Mouse (Mus musculus): Measurements from ENCODE around the gene Usp37. TPM values are rescaled to one million over a fixed set of nuclear protein-coding genes. Genes with fewer than 3 reads are reported as not detected.

Gene Usp37
- polyA plus RNA-seq (2012; rRNA removed) = 2.8 and 3.0 TPM in 2 replicates

GRCm38 (mm10) chr1:74544184-74544583, at the start of gene Usp37:
TSS of gene Usp37 (minus strand) at chr1:74544284.

GRCm38 (mm10) chr1:74587773-74588445, 43.8 kb upstream of the Usp37 start, which contains the start of the genes Zfp142 and Bcs1l:
TSS of gene Zfp142 (minus strand) at chr1:74588246.
TSS of gene Bcs1l (plus strand) at chr1:74588289.

GRCm38 (mm10) chr1:74542451-74542961, 1.6 kb downstream of the Usp37 start, which contains the start of gene Plcd4:
TSS of gene Plcd4 (plus strand) at chr1:74542888.

GRCm38 (mm10) chr1:74505721-74506464, 38.2 kb downstream of the Usp37 start, which contains the start of gene Cnot9:
TSS of gene Cnot9 (plus strand) at chr1:74506058.

GRCm38 (mm10) chr1:74408589-74409504, 135.2 kb downstream of the Usp37 start, which contains the start of gene Vil1:
TSS of gene Vil1 (plus strand) at chr1:74409376.

GRCm38 (mm10) chr1:74390924-74391748, 152.9 kb downstream of the Usp37 start, which contains the start of gene Ctdsp1:
TSS of gene Ctdsp1 (plus strand) at chr1:74391509.

Other genes with a start within 250 kb of the Usp37 start
- 15.5 and 21.6 TPM in 2 replicates for gene Tmbim1, start 238.7 kb downstream of the Usp37 start, polyA plus RNA-seq (2012; rRNA removed)
- gene Catip, start 182.2 kb downstream of the Usp37 start, polyA plus RNA-seq (2012; rRNA removed) = 0.13 and 0.16 TPM in 2 replicates
- 25.1 and 26.1 TPM in 2 replicates for gene Slc11a1, start 169.1 kb downstream of the Usp37 start, polyA plus RNA-seq (2012; rRNA removed)
- gene Ctdsp1, start 152.8 kb downstream of the Usp37 start, polyA plus RNA-seq (2012; rRNA removed) = 44.9 and 47.5 TPM in 2 replicates
- 0.71 and 0.74 TPM in 2 replicates for gene Vil1, start 134.9 kb downstream of the Usp37 start, polyA plus RNA-seq (2012; rRNA removed)
- 16.1 and 16.8 TPM in 2 replicates for gene Cnot9, start 38.2 kb downstream of the Usp37 start, polyA plus RNA-seq (2012; rRNA removed)
- gene Plcd4, start 1.4 kb downstream of the Usp37 start, polyA plus RNA-seq (2012; rRNA removed) = not detected in 2 replicates
- 2.0 and 2.5 TPM in 2 replicates for gene Zfp142, start 44.0 kb upstream of the Usp37 start, polyA plus RNA-seq (2012; rRNA removed)
- gene Bcs1l, start 44.0 kb upstream of the Usp37 start, polyA plus RNA-seq (2012; rRNA removed) = 9.5 and 10.3 TPM in 2 replicates
- 29.2 and 31.2 TPM in 2 replicates for gene Rnf25, start 57.1 kb upstream of the Usp37 start, polyA plus RNA-seq (2012; rRNA removed)
- 0.19 and 0.23 TPM in 2 replicates for gene Stk36, start 57.2 kb upstream of the Usp37 start, polyA plus RNA-seq (2012; rRNA removed)
- 5.8 and 6.6 TPM in 2 replicates for gene Ttll4, start 117.5 kb upstream of the Usp37 start, polyA plus RNA-seq (2012; rRNA removed)
- gene Cyp27a1, start 169.3 kb upstream of the Usp37 start, polyA plus RNA-seq (2012; rRNA removed) = 30.0 and 34.2 TPM in 2 replicates
- 0.12 and 0.22 TPM in 2 replicates for gene Prkag3, start 204.9 kb upstream of the Usp37 start, polyA plus RNA-seq (2012; rRNA removed)
- gene Wnt6, start 227.6 kb upstream of the Usp37 start, polyA plus RNA-seq (2012; rRNA removed) = 0.06 and 0.07 TPM in 2 replicates
- gene Wnt10a, start 247.2 kb upstream of the Usp37 start, polyA plus RNA-seq (2012; rRNA removed) = not detected in 2 replicates